Mouse (Mus musculus): ENCODE data around the gene Pgr. TPM values are rescaled to one million over a fixed set of nuclear protein-coding genes. Genes with fewer than 3 reads are reported as not detected.

Gene Pgr
- polyA plus RNA-seq, 1 experiment from 2014 or later, result not detected

- no peak overlapping the region for H3K27ac ChIP-seq (ENCODE audit: low read depth, low read length)
- no peak overlapping the region for H3K9ac ChIP-seq (ENCODE audit: low read depth, low read length)
- no peaks in the 10 kb centered on the region for H3K27me3 ChIP-seq (ENCODE audit: control insufficient read depth, insufficient read depth, low read length)
- H3K9me3 ChIP-seq (replicated peaks; ENCODE audit: control insufficient read depth, low read length), result no peaks in the 10 kb centered on the region
- H3K4me1 ChIP-seq (ENCODE audit: control insufficient read depth, insufficient read depth, low read length), result no peaks in the 10 kb centered on the region
- no peak overlapping the region for H3K4me3 ChIP-seq (ENCODE audit: low read depth, low read length)
- ATAC-seq (replicated peaks; ENCODE audit: insufficient number of reproducible peaks, low FRiP score, low TSS enrichment), result no peak
- no peaks in the 10 kb centered on the region; the same call in 1 of the 2 replicates for H3K36me3 ChIP-seq (ENCODE audit: control insufficient read depth, insufficient read depth, low read length)
- no peak overlapping the region for H3K4me2 ChIP-seq
These were observed 101.5 kb downstream of the Pgr start for GRCm38 (mm10) chr9:9001170-9001569.

- Histone ChIP-seq H3K9me3 (replicated peaks; ENCODE audit: control insufficient read depth, low read length) (no peaks in the 10 kb centered on the region), H3K4me2 (no peak overlapping the region), H3K36me3 (ENCODE audit: control insufficient read depth, insufficient read depth, low read length) (no peaks in the 10 kb centered on the region), H3K9ac (ENCODE audit: low read depth, low read length) (no peak overlapping the region), H3K27me3 (ENCODE audit: control insufficient read depth, insufficient read depth, low read length) (no peaks in the 10 kb centered on the region), H3K4me3 (ENCODE audit: low read depth, low read length) (no peak overlapping the region), H3K27ac (ENCODE audit: low read depth, low read length) (no peak overlapping the region), H3K4me1 (ENCODE audit: control insufficient read depth, insufficient read depth, low read length) (no peaks in the 10 kb centered on the region)
- WGBS (ENCODE audit: insufficient replicate concordance), result 80% methylated on average over 2 of the region's 2 CpGs
- no peak for ATAC-seq (replicated peaks; ENCODE audit: insufficient number of reproducible peaks, low FRiP score, low TSS enrichment)
These were observed 115.5 kb downstream of the Pgr start for GRCm38 (mm10) chr9:9015108-9015507.

Other genes with a start within 250 kb of the Pgr start
- not detected in 2 replicates for gene Gm16485, start 72.0 kb downstream of the Pgr start, polyA plus RNA-seq (2014; fragmentation: Nextera tagmentation; extraction: Ambion mirVana)

All from heart, embryonic 11.5 days (tissue).